Mouse (Mus musculus): Measurements from ENCODE around the gene 4930402F06Rik. TPM values are rescaled to one million over a fixed set of nuclear protein-coding genes. Genes with fewer than 3 reads are reported as not detected.

Gene 4930402F06Rik
- polyA plus RNA-seq, 1 experiment from 2014 or later, result not detected

Other genes starting within 250 kb of the 4930402F06Rik start
- 148 and 181 TPM in 2 replicates for gene Rab14, start 196.1 kb downstream of the 4930402F06Rik start, polyA plus RNA-seq (2015; fragmentation: Nextera tagmentation; extraction: Ambion mirVana)
- 77.4 and 92.5 TPM in 2 replicates for gene Gsn, start 140.8 kb downstream of the 4930402F06Rik start, polyA plus RNA-seq (2015; fragmentation: Nextera tagmentation; extraction: Ambion mirVana)
- gene Stom, start 60.2 kb downstream of the 4930402F06Rik start, polyA plus RNA-seq (2015; fragmentation: Nextera tagmentation; extraction: Ambion mirVana), result 128 and 160 TPM in 2 replicates
- not detected in 2 replicates for gene 4930568D16Rik, start 29.4 kb downstream of the 4930402F06Rik start, polyA plus RNA-seq (2015; fragmentation: Nextera tagmentation; extraction: Ambion mirVana)
- 7.8 and 9.4 TPM in 2 replicates for gene Ggta1, start 66.1 kb upstream of the 4930402F06Rik start, polyA plus RNA-seq (2015; fragmentation: Nextera tagmentation; extraction: Ambion mirVana)
- 5.2 and 6.7 TPM in 2 replicates for gene Dab2ip, start 161.1 kb upstream of the 4930402F06Rik start, polyA plus RNA-seq (2015; fragmentation: Nextera tagmentation; extraction: Ambion mirVana)